Mouse (Mus musculus): ENCODE results near the gene Men1. TPM values are rescaled to one million over a fixed set of nuclear protein-coding genes. Genes with fewer than 3 reads are reported as not detected.

Gene Men1
- polyA plus RNA-seq (2012; rRNA removed): 16.2 and 19.2 TPM in 2 replicates

GRCm38 (mm10) chr19:6334673-6335457, at the start of gene Men1:
TSS of gene Men1 (plus strand) at chr19:6334979.

GRCm38 (mm10) chr19:6306137-6306551, 28.6 kb upstream of the Men1 start, which contains the start of gene Cdc42bpg:
TSS of gene Cdc42bpg (plus strand) at chr19:6306456.

GRCm38 (mm10) chr19:6340524-6341452, 6.0 kb downstream of the Men1 start, which contains the start of gene Map4k2:
TSS of gene Map4k2 (plus strand) at chr19:6341135.

DNA sequence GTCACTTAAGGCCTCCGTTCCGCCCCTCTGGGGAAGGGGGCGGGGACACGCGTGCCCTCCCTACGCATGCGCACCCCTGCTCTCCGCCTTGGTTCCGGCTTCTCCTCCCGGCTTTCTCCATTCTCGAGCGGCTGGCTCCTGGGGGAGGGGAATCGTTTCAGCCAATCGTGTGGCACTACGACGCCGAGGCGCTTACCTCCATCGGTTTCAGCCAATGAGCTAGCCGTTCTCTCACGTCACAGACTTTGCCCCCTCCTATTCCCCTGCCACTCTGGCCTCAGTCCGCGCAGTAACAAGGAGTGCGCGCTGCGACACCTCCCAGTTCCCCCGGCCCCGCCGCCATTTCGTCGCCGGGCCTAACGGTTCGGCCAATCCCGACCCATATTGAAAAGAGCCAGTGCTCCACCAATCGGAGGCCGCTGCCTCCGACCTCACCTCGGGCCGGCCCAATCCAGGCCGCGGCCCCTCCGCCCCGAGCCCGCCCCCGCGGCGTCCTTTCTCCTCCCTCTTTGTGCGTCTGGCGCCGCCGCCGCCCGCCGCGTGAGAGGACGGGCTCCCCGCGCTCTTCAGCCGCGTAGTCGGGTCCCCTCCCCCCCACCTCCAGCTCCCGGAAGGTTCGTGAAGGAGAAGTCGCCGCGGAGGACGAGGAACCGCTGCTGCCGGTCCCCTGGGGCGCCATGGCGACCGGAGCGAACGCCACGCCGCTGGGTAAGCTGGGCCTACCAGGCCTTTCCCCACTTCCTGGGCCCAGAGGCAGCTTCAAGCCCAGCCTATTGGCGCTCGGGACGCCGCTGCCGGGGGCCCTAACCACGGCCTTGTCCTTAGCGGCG, 28.8 kb downstream of the Men1 start, which contains the start of gene Sf1:
Gene Sf1, plus strand, starts transcription at position 280 of the 830 bp plus-strand sequence.

DNA sequence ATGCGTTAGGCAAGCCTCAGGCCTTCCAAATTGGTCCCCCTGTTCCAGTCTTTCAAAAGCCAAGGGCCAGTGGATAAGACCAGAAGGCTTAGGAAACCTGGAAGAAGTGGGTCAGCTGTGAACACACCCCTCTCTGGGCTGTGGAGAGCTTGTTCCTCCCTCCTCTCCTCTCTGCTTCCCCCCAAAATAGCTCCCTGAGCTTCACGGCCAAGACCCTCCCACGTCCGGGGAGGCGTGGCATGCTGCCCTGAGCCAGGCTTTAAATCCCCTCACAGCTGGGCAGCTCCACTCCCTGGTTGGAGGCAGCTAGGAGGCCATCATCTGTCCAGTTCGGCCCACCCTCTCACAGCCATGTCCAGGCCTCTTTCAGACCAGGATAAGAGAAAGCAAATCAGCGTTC, 49.3 kb downstream of the Men1 start, which contains the start of gene Pygm:
Gene Pygm, plus strand, starts transcription at position 272 of the 400 bp plus-strand sequence.

Other genes starting within 250 kb of the Men1 start
- gene Cdca5, start 250.0 kb upstream of the Men1 start, polyA plus RNA-seq (2012; rRNA removed): 22.5 and 26.6 TPM in 2 replicates
- 0.50 and 0.53 TPM in 2 replicates for gene AC131692.1, start 240.6 kb upstream of the Men1 start, polyA plus RNA-seq (2012; rRNA removed)
- 4.2 and 4.4 TPM in 2 replicates for gene Naaladl1, start 229.2 kb upstream of the Men1 start, polyA plus RNA-seq (2012; rRNA removed)
- gene Sac3d1, start 216.3 kb upstream of the Men1 start, polyA plus RNA-seq (2012; rRNA removed): 15.7 and 17.5 TPM in 2 replicates
- 37.2 and 41.0 TPM in 2 replicates for gene Snx15, start 206.7 kb upstream of the Men1 start, polyA plus RNA-seq (2012; rRNA removed)
- gene Batf2, start 194.0 kb upstream of the Men1 start, polyA plus RNA-seq (2012; rRNA removed): 0.27 and 0.37 TPM in 2 replicates
- 22.1 and 23.4 TPM in 2 replicates for gene Arl2, start 193.4 kb upstream of the Men1 start, polyA plus RNA-seq (2012; rRNA removed)
- not detected in 2 replicates for gene Majin, start 150.6 kb upstream of the Men1 start, polyA plus RNA-seq (2012; rRNA removed)
- 0.07 and 0.08 TPM in 2 replicates for gene Gpha2, start 108.6 kb upstream of the Men1 start, polyA plus RNA-seq (2012; rRNA removed)
- gene Ppp2r5b, start 99.1 kb upstream of the Men1 start, polyA plus RNA-seq (2012; rRNA removed): 2.7 and 2.8 TPM in 2 replicates
- 4.1 and 5.0 TPM in 2 replicates for gene Atg2a, start 93.3 kb upstream of the Men1 start, polyA plus RNA-seq (2012; rRNA removed)
- gene Ehd1, start 58.3 kb upstream of the Men1 start, polyA plus RNA-seq (2012; rRNA removed): 64.9 and 71.3 TPM in 2 replicates
- gene Cdc42bpg, start 28.5 kb upstream of the Men1 start, polyA plus RNA-seq (2012; rRNA removed): 2.0 TPM in 2 replicates
- gene Map4k2, start 6.2 kb downstream of the Men1 start, polyA plus RNA-seq (2012; rRNA removed): 13.7 and 16.5 TPM in 2 replicates
- 48.0 and 61.2 TPM in 2 replicates for gene Sf1, start 28.7 kb downstream of the Men1 start, polyA plus RNA-seq (2012; rRNA removed)
- 1.5 and 1.7 TPM in 2 replicates for gene Pygm, start 49.4 kb downstream of the Men1 start, polyA plus RNA-seq (2012; rRNA removed)
- gene Rasgrp2, start 64.4 kb downstream of the Men1 start, polyA plus RNA-seq (2012; rRNA removed): 69.5 and 79.2 TPM in 2 replicates
- 0.31 and 0.40 TPM in 2 replicates for gene Nrxn2, start 83.8 kb downstream of the Men1 start, polyA plus RNA-seq (2012; rRNA removed)
- gene Slc22a12, start 208.1 kb downstream of the Men1 start, polyA plus RNA-seq (2012; rRNA removed): not detected in 2 replicates

Measured in liver, embryonic 14 days (tissue).